In genomic region chr11:109507068-109507467, GRCm38 (mm10) we compare ENCODE assay signal across 26 mouse cellular contexts. TPM values are rescaled to one million over a fixed set of nuclear protein-coding genes. Genes with fewer than 3 reads are reported as not detected.
DNase-seq lines count a peak whose midpoint lies in the region; ATAC-seq and TF ChIP-seq lines count a peak whose summit lies in the region.
"Had no signal": no experiment of that assay in that cellular context is flagged by ENCODE, and none has a peak within 500 bp of the region (broad histone marks: within the 10 kb centered on the region; RNA-seq: fewer than 3 reads in every experiment).

No protein-coding gene starts in this region.

- H3K9ac ChIP-seq in limb, embryonic 11.5 days (ENCODE audit: low read length) = no peak overlapping the region
- H3K9ac ChIP-seq in neural tube, embryonic 11.5 days (ENCODE audit: low read length) = no peak overlapping the region
- H3K9ac ChIP-seq: embryonic facial prominence, embryonic 13.5 days; forebrain, embryonic 12.5 days; forebrain, embryonic 15.5 days; heart, embryonic 12.5 days; heart, embryonic 15.5 days; hindbrain, embryonic 12.5 days; hindbrain, embryonic 15.5 days had no signal

- intact Hi-C loops in left cerebral cortex, adult 2 months (cut with DNase I) = no loop called here

- ATAC-seq in limb, embryonic 11.5 days (ENCODE audit: insufficient number of reproducible peaks, low FRiP score, low TSS enrichment, low read depth) = no peak
- no peak for ATAC-seq in neural tube, embryonic 11.5 days (ENCODE audit: insufficient read depth, low FRiP score, low TSS enrichment)
- ATAC-seq: activated CD4-positive, CD25-positive, alpha-beta regulatory T cell, adult 4 months; CD4-positive, CD25-positive, alpha-beta regulatory T cell, adult 4 months; forebrain, embryonic 15.5 days had no signal

- H3K27me3 ChIP-seq in limb, embryonic 11.5 days (ENCODE audit: control insufficient read depth, insufficient read depth, low read length) = no peaks in the 10 kb centered on the region
- H3K27me3 ChIP-seq in limb, embryonic 10.5 days (ENCODE audit: low read depth, poor library complexity, severe bottlenecking) = no peaks in the 10 kb centered on the region
- no peaks in the 10 kb centered on the region for H3K27me3 ChIP-seq in neural tube, embryonic 11.5 days (ENCODE audit: control insufficient read depth, insufficient read depth, low read length)
- H3K27me3 ChIP-seq: embryonic facial prominence, embryonic 13.5 days; forebrain, embryonic 12.5 days; forebrain, embryonic 15.5 days; heart, embryonic 12.5 days; heart, embryonic 15.5 days; hindbrain, embryonic 12.5 days; hindbrain, embryonic 15.5 days had no signal

- TF ChIP-seq CTCF in left cerebral cortex, adult 2 months (IDR thresholded peaks at IDR 0.05) = no peak

- peak; percentile 56 for DNase-seq in embryo, embryonic 11 days
- no peak for DNase-seq in embryo, embryonic 10.5 days (ENCODE audit: low spot score)
- DNase-seq in limb, embryonic 11.5 days (ENCODE audit: low spot score) = peak; percentile 30
- DNase-seq in limb, embryonic 10.5 days (ENCODE audit: low spot score) = no peak
- peak; percentile 22 for DNase-seq in neural tube, embryonic 11.5 days (ENCODE audit: low spot score)
- DNase-seq in neural tube, embryonic 10.5 days (ENCODE audit: extremely low spot score, low spot score) = no peak
- peak; percentile 22 for DNase-seq in retina, postnatal 1 day
- no peak for DNase-seq in left cerebral cortex, adult 2 months (ENCODE audit: extremely low spot score in 1 of 2, low spot score in 2 of 2)
- DNase-seq: adrenal gland, adult 8-10 months; adrenal gland, postnatal 25 days; cerebellum, adult 11-12 months; gastrocnemius, postnatal 25 days; heart, adult 18-20 months; heart, postnatal 10 days; heart, postnatal 36 days had no signal

- H3K4me2 ChIP-seq in limb, embryonic 11.5 days (ENCODE audit: low read depth, severe bottlenecking) = no peak overlapping the region
- no peak overlapping the region for H3K4me2 ChIP-seq in neural tube, embryonic 11.5 days (ENCODE audit: low read depth)
- H3K4me2 ChIP-seq: embryonic facial prominence, embryonic 13.5 days; forebrain, embryonic 12.5 days; forebrain, embryonic 15.5 days; heart, embryonic 12.5 days; heart, embryonic 15.5 days; hindbrain, embryonic 12.5 days; hindbrain, embryonic 15.5 days had no signal

- H3K4me1 ChIP-seq in limb, embryonic 11.5 days (ENCODE audit: control insufficient read depth, insufficient read depth, low read length) = 0 out of 2 replicates have a peak, but pooled peaks cover 2% of the 10 kb centered on the region
- H3K4me1 ChIP-seq in limb, embryonic 10.5 days = peaks cover 14% of the 10 kb centered on the region
- no peaks in the 10 kb centered on the region for H3K4me1 ChIP-seq in neural tube, embryonic 11.5 days (ENCODE audit: control insufficient read depth, insufficient read depth, low read length)
- H3K4me1 ChIP-seq: embryonic facial prominence, embryonic 13.5 days; heart, embryonic 15.5 days; hindbrain, embryonic 15.5 days had no signal

- H3K4me3 ChIP-seq in limb, embryonic 11.5 days (ENCODE audit: low read depth, low read length) = no peak overlapping the region
- no peak overlapping the region for H3K4me3 ChIP-seq in limb, embryonic 10.5 days
- no peak overlapping the region for H3K4me3 ChIP-seq in neural tube, embryonic 11.5 days (ENCODE audit: low read depth, low read length)
- no peak overlapping the region for H3K4me3 ChIP-seq in left cerebral cortex, adult 2 months
- H3K4me3 ChIP-seq: embryonic facial prominence, embryonic 10.5 days; embryonic facial prominence, embryonic 13.5 days; erythroblast, embryonic 14.5 days; forebrain, embryonic 12.5 days; forebrain, embryonic 15.5 days; heart, embryonic 12.5 days; heart, embryonic 15.5 days; hindbrain, embryonic 12.5 days; hindbrain, embryonic 15.5 days had no signal

- no peaks in the 10 kb centered on the region for H3K36me3 ChIP-seq in limb, embryonic 11.5 days (ENCODE audit: control insufficient read depth, insufficient read depth, low read length)
- no peaks in the 10 kb centered on the region for H3K36me3 ChIP-seq in limb, embryonic 10.5 days
- no peaks in the 10 kb centered on the region for H3K36me3 ChIP-seq in neural tube, embryonic 11.5 days (ENCODE audit: control insufficient read depth, insufficient read depth, low read length)
- H3K36me3 ChIP-seq: embryonic facial prominence, embryonic 10.5 days; embryonic facial prominence, embryonic 13.5 days; forebrain, embryonic 12.5 days; forebrain, embryonic 15.5 days; heart, embryonic 12.5 days; heart, embryonic 15.5 days; hindbrain, embryonic 12.5 days; hindbrain, embryonic 15.5 days had no signal

- no peaks in the 10 kb centered on the region for H3K9me3 ChIP-seq in limb, embryonic 11.5 days (ENCODE audit: control insufficient read depth, low read length)
- no peaks in the 10 kb centered on the region for H3K9me3 ChIP-seq in limb, embryonic 10.5 days (replicated peaks)
- no peaks in the 10 kb centered on the region for H3K9me3 ChIP-seq in neural tube, embryonic 11.5 days (ENCODE audit: control insufficient read depth, low read length)
- H3K9me3 ChIP-seq: embryonic facial prominence, embryonic 10.5 days; embryonic facial prominence, embryonic 13.5 days; forebrain, embryonic 12.5 days; forebrain, embryonic 15.5 days; heart, embryonic 15.5 days; hindbrain, embryonic 15.5 days had no signal

- H3K27ac ChIP-seq in limb, embryonic 11.5 days (replicated peaks; ENCODE audit: low read depth, low read length) = no peak overlapping the region
- no peak overlapping the region for H3K27ac ChIP-seq in limb, embryonic 10.5 days
- no peak overlapping the region for H3K27ac ChIP-seq in neural tube, embryonic 11.5 days (ENCODE audit: low read depth, low read length)
- no peak overlapping the region for H3K27ac ChIP-seq in left cerebral cortex, adult 2 months
- H3K27ac ChIP-seq: embryonic facial prominence, embryonic 10.5 days; embryonic facial prominence, embryonic 13.5 days; forebrain, embryonic 12.5 days; forebrain, embryonic 15.5 days; heart, embryonic 15.5 days; hindbrain, embryonic 12.5 days; hindbrain, embryonic 15.5 days had no signal

- whole genome bisulfite sequencing in limb, embryonic 11.5 days = 42% methylated on average over 3 of the region's 3 CpGs
- WGBS in limb, embryonic 10.5 days = 57% methylated on average over 3 of the region's 3 CpGs
- 38% methylated on average over 3 of the region's 3 CpGs for WGBS in neural tube, embryonic 11.5 days

RNA-seq across cellular contexts. Expression of gene Slc16a6, which starts 33.7 kb away (rescaled TPM):
- polyA plus RNA-seq in limb, embryonic 11.5 days (2014; fragmentation: Nextera tagmentation; extraction: Ambion mirVana) = 2.9 and 3.6 TPM in 2 replicates
- polyA plus RNA-seq in limb, embryonic 10.5 days (2016; fragmentation: Nextera tagmentation; extraction: Ambion mirVana) = 4.7 and 5.1 TPM in 2 replicates
- 3.2 and 3.3 TPM in 2 replicates for polyA plus RNA-seq in neural tube, embryonic 11.5 days (2014; fragmentation: Nextera tagmentation; extraction: Ambion mirVana)
- 10 to 100 TPM; 11.6 to 12.3 TPM for total RNA-seq in left cerebral cortex, adult 2 months (2021)

RNA-seq across cellular contexts. Expression of gene Arsg, which starts 33.9 kb away (rescaled TPM):
- 1.6 and 2.2 TPM in 2 replicates for polyA plus RNA-seq in limb, embryonic 11.5 days (2014; fragmentation: Nextera tagmentation; extraction: Ambion mirVana)
- polyA plus RNA-seq in limb, embryonic 10.5 days (2016; fragmentation: Nextera tagmentation; extraction: Ambion mirVana) = 1.5 and 1.7 TPM in 2 replicates
- 1.9 and 2.3 TPM in 2 replicates for polyA plus RNA-seq in neural tube, embryonic 11.5 days (2014; fragmentation: Nextera tagmentation; extraction: Ambion mirVana)
- 10 to 100 TPM; 10.2 to 11.1 TPM for total RNA-seq in left cerebral cortex, adult 2 months (2021)

Comparison
In these comparisons a context has a peak if more than half of its experiments do, and no peak if none do; other contexts are left out.
1. DNase-seq: peak in embryo, embryonic 11 days (single experiment), limb, embryonic 11.5 days (single experiment), neural tube, embryonic 11.5 days (single experiment) and retina, postnatal 1 day (single experiment); none in embryo, embryonic 10.5 days (single experiment), limb, embryonic 10.5 days (single experiment), neural tube, embryonic 10.5 days (single experiment) and left cerebral cortex, adult 2 months (0 of 2).